Mouse (Mus musculus) testis, adult 2 months (tissue): ENCODE results near the gene Hmx1.

Source experiments
- CTCF ChIP-seq: fragments of 200-500 bp; IDR thresholded peaks from 2 replicates; pipeline ENCODE4 v1.5.1; 2012; ENCODE audit warnings: low read depth, mild to moderate bottlenecking, inconsistent platforms, low read length, moderate library complexity; ENCODE audit not compliant: control insufficient read depth, insufficient read depth, insufficient replicate concordance
- POLR2A ChIP-seq: fragments of 200-500 bp; IDR thresholded peaks from 2 replicates; pipeline ENCODE4 v1.6.1; 2012; ENCODE audit warnings: low read depth, mild to moderate bottlenecking, inconsistent platforms, low read length, moderate library complexity; ENCODE audit not compliant: control insufficient read depth

- TF ChIP-seq CTCF, result no peak
- TF ChIP-seq POLR2A, result no peak
These were observed 18.6 kb downstream of the Hmx1 start for GRCm38 (mm10) chr5:35407411-35407930.
